Mouse (Mus musculus) midbrain, postnatal 0 days (tissue): ENCODE measurements around the gene Pitx2. TPM values are rescaled to one million over a fixed set of nuclear protein-coding genes. Genes with fewer than 3 reads are reported as not detected.
A peak's percentile ranks its signal among the peaks of the same experiment; 100 is the strongest.

Experiments used
- ATAC-seq: fragments of 200-750 bp; cut with Nextera tagmentation; 2 replicates; pipeline ENCODE4 v1.8.0; 2017; ENCODE audit warnings: moderate number of reproducible peaks, mild to moderate bottlenecking, moderate TSS enrichment, moderate library complexity; ENCODE audit not compliant: low FRiP score
- DNase-seq: peaks from one replicate; pipeline ENCODE4 v3.0.0-alpha.2; 2015; ENCODE audit warnings: low spot score
- H3K27ac ChIP-seq: fragments of 300-500 bp; sonication (generic); 2 replicates; pipeline ENCODE4 v1.5.1; 2014; ENCODE audit warnings: low read depth, mild to moderate bottlenecking, low read length, mixed read lengths
- H3K27me3 ChIP-seq: fragments of 300-500 bp; sonication (generic); 2 replicates; pipeline ENCODE4 v1.6.1; 2014; ENCODE audit warnings: low read length, control low read depth, mixed read lengths; ENCODE audit not compliant: insufficient read depth
- H3K36me3 ChIP-seq: fragments of 300-500 bp; sonication (generic); 2 replicates; pipeline ENCODE4 v1.6.1; 2014; ENCODE audit warnings: low read length, control low read depth, mixed read lengths; ENCODE audit not compliant: insufficient read depth
- H3K4me1 ChIP-seq: fragments of 300-500 bp; sonication (generic); 2 replicates; pipeline ENCODE4 v1.6.1; 2014; ENCODE audit warnings: mild to moderate bottlenecking, control low read depth, antibody characterized with exemption, low read length, mixed read lengths; ENCODE audit not compliant: insufficient read depth
- H3K4me2 ChIP-seq: fragments of 300-500 bp; sonication (generic); 2 replicates; pipeline ENCODE4 v1.6.1; 2014; ENCODE audit warnings: low read depth, mild to moderate bottlenecking, low read length, mixed read lengths; ENCODE audit not compliant: poor library complexity, severe bottlenecking
- H3K4me3 ChIP-seq: fragments of 300-500 bp; sonication (generic); 2 replicates; pipeline ENCODE4 v1.5.1; 2014; ENCODE audit warnings: low read depth, mild to moderate bottlenecking, low read length, moderate library complexity
- H3K9ac ChIP-seq: fragments of 300-500 bp; sonication (generic); replicated peaks from 2 replicates; pipeline ENCODE4 v1.6.1; 2014; ENCODE audit warnings: mild to moderate bottlenecking, low read length, moderate library complexity, mixed read lengths; ENCODE audit not compliant: poor library complexity, severe bottlenecking
- H3K9me3 ChIP-seq: fragments of 300-500 bp; sonication (generic); 2 replicates; pipeline ENCODE4 v1.6.1; 2016; ENCODE audit warnings: low read length, control low read depth
- CTCF ChIP-seq: IDR thresholded peaks from 2 replicates; pipeline ENCODE4 v1.5.1; 2016; ENCODE audit warnings: antibody characterized with exemption, mild to moderate bottlenecking
- WGBS: fragments of 180-500 bp; shearing (Covaris S2); extraction: QIAGEN DNeasy Blood & Tissue Kit; methylation state at CpG from one replicate; pipeline ENCODE4 v1.1.7; 2014; 5-methylcytosine and 5-hydroxymethylcytosine counted together
- polyA plus RNA-seq: library from polyadenylated mRNA; unstranded; fragments of >200 nt; fragmentation: Nextera tagmentation; extraction: Ambion mirVana; gene quantifications from 2 replicates; pipeline ENCODE4 v1.2.1, GENCODE M21; 2015
- total RNA-seq: library from RNA; depleted of rRNA; stranded (reverse); fragments of >200 nt; gene quantifications from 2 replicates; pipeline ENCODE4 v1.2.3, GENCODE M21; 2014; rRNA removed

Pitx2 gene
- total RNA-seq (10.4 and 13.5 TPM in 2 replicates), polyA plus RNA-seq (28.7 and 29.9 TPM in 2 replicates)

GRCm38 (mm10) chr3:129199609-129200500 is at the start of gene Pitx2:
Gene Pitx2 (plus strand): TSS chr3:129199878.
- H3K4me3 ChIP-seq = peak within 1 kb of the TSS; percentile 20

GRCm38 (mm10) chr3:129150001-129150400 is 49.7 kb upstream of the Pitx2 start:
- TF ChIP-seq CTCF = no peak
- no peaks in the 10 kb centered on the region for H3K9me3 ChIP-seq
- WGBS = 77% methylated on average over 2 of the region's 2 CpGs
- H3K36me3 ChIP-seq = no peaks in the 10 kb centered on the region
- H3K4me3 ChIP-seq = no peak overlapping the region
- H3K27ac ChIP-seq = no peak overlapping the region
- H3K27me3 ChIP-seq = no peaks in the 10 kb centered on the region
- no peak overlapping the region for H3K4me2 ChIP-seq
- DNase-seq (no peak), ATAC-seq (no peak)
- no peak overlapping the region for H3K9ac ChIP-seq
- H3K4me1 ChIP-seq = no peaks in the 10 kb centered on the region

More at GRCm38 (mm10) chr3:129199609-129200500, at the start of gene Pitx2:
- no peaks in the 10 kb centered on the region for H3K9me3 ChIP-seq
- H3K4me2 ChIP-seq = peak within 1 kb of the TSS; percentile 37
- H3K9ac ChIP-seq = no peak within 1 kb of the TSS
- H3K27me3 ChIP-seq = peaks cover 74% of the 10 kb centered on the region
- DNase-seq = no peak
- H3K4me1 ChIP-seq = no peaks in the 10 kb centered on the region
- H3K27ac ChIP-seq = no peak within 1 kb of the TSS
- ATAC-seq = peak; percentile 69
- WGBS = under 1% methylated on average over 57 of the region's 60 CpGs
- no peak for TF ChIP-seq CTCF
- H3K36me3 ChIP-seq = no peaks in the 10 kb centered on the region

- H3K4me1 ChIP-seq = no peaks in the 10 kb centered on the region
- WGBS = 71% methylated on average over 8 of the region's 8 CpGs
Measured at GRCm38 (mm10) chr3:129151096-129151685, 48.5 kb upstream of the Pitx2 start.

GRCm38 (mm10) chr3:129158812-129159370 is 40.8 kb upstream of the Pitx2 start:
- no peaks in the 10 kb centered on the region for H3K9me3 ChIP-seq
- no peaks in the 10 kb centered on the region for H3K4me1 ChIP-seq
- DNase-seq (no peak), ATAC-seq (no peak)
- TF ChIP-seq CTCF = no peak
- WGBS = 62% methylated on average over 9 of the region's 9 CpGs
- no peak overlapping the region for H3K4me3 ChIP-seq
- no peak overlapping the region for H3K27ac ChIP-seq
- no peak overlapping the region for H3K4me2 ChIP-seq
- no peaks in the 10 kb centered on the region for H3K27me3 ChIP-seq
- no peaks in the 10 kb centered on the region for H3K36me3 ChIP-seq
- no peak overlapping the region for H3K9ac ChIP-seq

More at GRCm38 (mm10) chr3:129151096-129151685, 48.5 kb upstream of the Pitx2 start:
- Histone ChIP-seq H3K27me3 (no peaks in the 10 kb centered on the region), H3K9me3 (no peaks in the 10 kb centered on the region), H3K9ac (no peak overlapping the region), H3K4me2 (no peak overlapping the region), H3K36me3 (no peaks in the 10 kb centered on the region), H3K4me3 (no peak overlapping the region), H3K27ac (no peak overlapping the region)
- no peak for DNase-seq
- no peak for ATAC-seq
- no peak for TF ChIP-seq CTCF

- TF ChIP-seq CTCF = no peak
- Histone ChIP-seq H3K4me3 (no peak overlapping the region), H3K9me3 (no peaks in the 10 kb centered on the region), H3K4me2 (no peak overlapping the region), H3K4me1 (no peaks in the 10 kb centered on the region), H3K9ac (no peak overlapping the region), H3K36me3 (no peaks in the 10 kb centered on the region), H3K27ac (no peak overlapping the region), H3K27me3 (no peaks in the 10 kb centered on the region)
- DNase-seq (no peak), ATAC-seq (no peak)
- 83% methylated on average over 11 of the region's 11 CpGs for WGBS
Measured at GRCm38 (mm10) chr3:129161333-129162035, 38.2 kb upstream of the Pitx2 start.
